Mouse (Mus musculus): ENCODE measurements around the gene Psmc5. TPM values are rescaled to one million over a fixed set of nuclear protein-coding genes. Genes with fewer than 3 reads are reported as not detected.
A peak's percentile ranks its signal among the peaks of the same experiment; 100 is the strongest.

The Psmc5 gene
- total and polyA plus RNA-seq, 2 experiments, result 37.7 to 65.2 TPM

DNA sequence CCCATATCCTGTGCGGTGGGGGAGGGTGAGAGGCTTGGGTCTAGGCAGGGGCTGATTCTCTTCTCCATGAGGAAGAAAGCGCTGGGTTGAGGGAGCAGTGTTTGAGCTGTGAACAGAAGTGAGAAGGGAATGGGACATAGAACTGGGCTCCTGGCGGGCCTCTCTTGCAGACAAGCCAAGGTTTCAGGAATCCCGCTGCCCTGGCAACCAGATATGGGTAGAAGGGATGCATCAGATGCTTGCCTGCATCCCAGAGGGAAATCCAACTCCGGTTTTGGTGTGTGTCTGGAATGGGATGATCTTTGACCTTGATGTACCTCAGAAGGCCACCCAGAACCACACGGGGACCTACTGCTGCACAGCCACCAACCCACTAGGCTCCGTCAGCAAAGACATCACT lies 30.3 kb downstream of the Psmc5 start:
- H3K27me3 ChIP-seq (ENCODE audit: control insufficient read depth, insufficient read depth, low read length), result no peaks in the 10 kb centered on the region
- no peak overlapping the region for H3K9ac ChIP-seq (ENCODE audit: low read depth, low read length)
- no peak overlapping the region for H3K27ac ChIP-seq (replicated peaks; ENCODE audit: insufficient read depth, low read depth, low read length)
- H3K36me3 ChIP-seq (ENCODE audit: control insufficient read depth, insufficient read depth, low read length), result no peaks in the 10 kb centered on the region
- no peak overlapping the region for H3K4me3 ChIP-seq (ENCODE audit: insufficient read depth, low read depth, low read length)
- TF ChIP-seq POLR2A (IDR thresholded peaks at IDR 0.05; ENCODE audit: extremely low read depth, insufficient read depth, low read length), result no peak
- no peak for TF ChIP-seq CTCF (IDR thresholded peaks at IDR 0.05; ENCODE audit: low read depth, low read length)
- H3K4me1 ChIP-seq (ENCODE audit: control insufficient read depth, insufficient read depth, low read length), result no peaks in the 10 kb centered on the region
- WGBS, result 85% methylated on average over 7 of the region's 7 CpGs
- no peaks in the 10 kb centered on the region for H3K79me2 ChIP-seq (ENCODE audit: control insufficient read depth, insufficient read depth, low read length)
- no peak for DNase-seq (ENCODE audit: extremely low read depth, low read depth, low spot score)

DNA sequence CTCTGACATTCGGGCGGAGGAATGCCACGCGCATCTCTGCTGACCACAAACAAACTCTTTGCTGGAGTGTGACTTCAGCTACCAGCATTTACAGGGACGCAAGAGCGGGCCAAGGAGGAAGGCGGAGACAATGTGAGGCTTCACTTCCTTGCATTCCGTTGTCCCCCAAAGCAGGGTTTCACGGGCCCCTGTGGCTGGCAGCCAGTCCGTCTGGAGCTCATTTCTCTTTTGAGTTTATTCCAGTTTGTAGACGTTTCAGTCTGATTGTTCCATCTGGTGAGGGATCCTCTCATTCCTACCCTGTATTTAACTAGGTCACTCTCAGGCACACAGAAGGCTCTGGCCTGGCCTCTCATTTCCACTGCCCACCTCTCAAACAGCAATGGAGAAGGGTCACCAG lies 31.0 kb downstream of the Psmc5 start:
- DNase-seq (ENCODE audit: extremely low read depth, low read depth, low spot score), result no peak
- no peak overlapping the region for H3K27ac ChIP-seq (replicated peaks; ENCODE audit: insufficient read depth, low read depth, low read length)
- no peak overlapping the region for H3K4me3 ChIP-seq (ENCODE audit: insufficient read depth, low read depth, low read length)
- WGBS, result 83% methylated on average over 11 of the region's 11 CpGs
- H3K27me3 ChIP-seq (ENCODE audit: control insufficient read depth, insufficient read depth, low read length), result no peaks in the 10 kb centered on the region
- H3K79me2 ChIP-seq (ENCODE audit: control insufficient read depth, insufficient read depth, low read length), result no peaks in the 10 kb centered on the region
- no peak overlapping the region for H3K9ac ChIP-seq (ENCODE audit: low read depth, low read length)
- no peak for TF ChIP-seq CTCF (IDR thresholded peaks at IDR 0.05; ENCODE audit: low read depth, low read length)
- no peak for TF ChIP-seq POLR2A (IDR thresholded peaks at IDR 0.05; ENCODE audit: extremely low read depth, insufficient read depth, low read length)
- no peaks in the 10 kb centered on the region for H3K36me3 ChIP-seq (ENCODE audit: control insufficient read depth, insufficient read depth, low read length)
- H3K4me1 ChIP-seq (ENCODE audit: control insufficient read depth, insufficient read depth, low read length), result no peaks in the 10 kb centered on the region

DNA sequence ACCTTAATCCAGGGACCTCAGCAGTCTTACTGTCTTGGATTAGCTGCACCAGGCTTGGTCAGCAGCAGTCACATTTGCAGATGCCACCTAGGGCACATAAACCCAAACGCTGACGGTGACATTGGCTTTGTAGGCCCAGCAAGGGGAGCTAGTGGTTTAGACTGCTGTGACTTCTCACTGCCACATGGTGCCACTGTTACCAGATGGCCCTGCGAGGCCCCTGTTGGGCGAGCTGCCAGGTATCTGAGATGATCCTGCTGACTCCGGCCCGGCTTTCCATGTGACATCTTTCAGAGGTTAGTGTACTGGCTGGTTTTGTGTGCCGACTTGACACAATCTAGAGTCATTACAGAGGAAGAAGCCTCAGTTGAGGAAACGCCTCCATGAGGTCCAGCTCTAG lies 33.4 kb downstream of the Psmc5 start:
- TF ChIP-seq POLR2A (IDR thresholded peaks at IDR 0.05; ENCODE audit: extremely low read depth, insufficient read depth, low read length), result no peak
- peak; percentile 49 for TF ChIP-seq CTCF (IDR thresholded peaks at IDR 0.05; ENCODE audit: low read depth, low read length)
- no peaks in the 10 kb centered on the region for H3K36me3 ChIP-seq (ENCODE audit: control insufficient read depth, insufficient read depth, low read length)
- peak; percentile 45 for DNase-seq (ENCODE audit: extremely low read depth, low read depth, low spot score)
- WGBS, result 28% methylated on average over 8 of the region's 8 CpGs
- no peak overlapping the region for H3K27ac ChIP-seq (replicated peaks; ENCODE audit: insufficient read depth, low read depth, low read length)
- no peak overlapping the region for H3K9ac ChIP-seq (ENCODE audit: low read depth, low read length)
- no peak overlapping the region for H3K4me3 ChIP-seq (ENCODE audit: insufficient read depth, low read depth, low read length)
- no peaks in the 10 kb centered on the region for H3K79me2 ChIP-seq (ENCODE audit: control insufficient read depth, insufficient read depth, low read length)
- H3K27me3 ChIP-seq (ENCODE audit: control insufficient read depth, insufficient read depth, low read length), result no peaks in the 10 kb centered on the region
- no peaks in the 10 kb centered on the region for H3K4me1 ChIP-seq (ENCODE audit: control insufficient read depth, insufficient read depth, low read length)

- DNase-seq (ENCODE audit: extremely low read depth, low read depth, low spot score), result no peak
- H3K4me3 ChIP-seq (ENCODE audit: insufficient read depth, low read depth, low read length), result no peak overlapping the region
- no peaks in the 10 kb centered on the region for H3K79me2 ChIP-seq (ENCODE audit: control insufficient read depth, insufficient read depth, low read length)
- H3K27ac ChIP-seq (replicated peaks; ENCODE audit: insufficient read depth, low read depth, low read length), result no peak overlapping the region
- no peaks in the 10 kb centered on the region for H3K4me1 ChIP-seq (ENCODE audit: control insufficient read depth, insufficient read depth, low read length)
- WGBS, result 95% methylated on average over 5 of the region's 5 CpGs
- H3K9ac ChIP-seq (ENCODE audit: low read depth, low read length), result no peak overlapping the region
- TF ChIP-seq POLR2A (IDR thresholded peaks at IDR 0.05; ENCODE audit: extremely low read depth, insufficient read depth, low read length), result no peak
- TF ChIP-seq CTCF (IDR thresholded peaks at IDR 0.05; ENCODE audit: low read depth, low read length), result no peak
- H3K36me3 ChIP-seq (ENCODE audit: control insufficient read depth, insufficient read depth, low read length), result no peaks in the 10 kb centered on the region
- no peaks in the 10 kb centered on the region for H3K27me3 ChIP-seq (ENCODE audit: control insufficient read depth, insufficient read depth, low read length)
Observed at GRCm38 (mm10) chr11:106290376-106290775, 34.4 kb downstream of the Psmc5 start.

DNA sequence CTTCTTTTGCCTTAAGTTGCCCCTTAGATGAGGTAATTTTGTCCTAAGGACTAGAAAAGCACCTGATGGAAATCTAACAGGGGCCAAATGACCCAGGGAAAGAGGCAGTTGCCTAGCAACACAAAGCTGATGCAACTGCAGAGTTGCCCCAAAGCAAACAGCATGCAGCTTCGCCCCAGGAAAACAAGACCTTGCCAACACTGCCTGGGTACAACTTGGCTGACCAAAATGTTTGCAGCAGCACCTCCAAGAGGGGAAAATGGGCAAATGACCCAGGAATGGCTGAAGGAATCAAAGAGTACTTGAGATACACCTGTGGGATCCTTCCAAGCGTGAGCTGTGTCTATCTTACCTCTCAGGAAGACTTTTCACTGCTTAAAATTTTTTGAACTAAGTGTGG lies 35.9 kb downstream of the Psmc5 start:
- H3K36me3 ChIP-seq (ENCODE audit: control insufficient read depth, insufficient read depth, low read length), result no peaks in the 10 kb centered on the region
- peak; percentile 75 for DNase-seq (ENCODE audit: extremely low read depth, low read depth, low spot score)
- no peaks in the 10 kb centered on the region for H3K79me2 ChIP-seq (ENCODE audit: control insufficient read depth, insufficient read depth, low read length)
- WGBS, result 62% methylated on average over 2 of the region's 2 CpGs
- no peak overlapping the region for H3K27ac ChIP-seq (replicated peaks; ENCODE audit: insufficient read depth, low read depth, low read length)
- no peak overlapping the region for H3K9ac ChIP-seq (ENCODE audit: low read depth, low read length)
- no peak for TF ChIP-seq CTCF (IDR thresholded peaks at IDR 0.05; ENCODE audit: low read depth, low read length)
- no peak for TF ChIP-seq POLR2A (IDR thresholded peaks at IDR 0.05; ENCODE audit: extremely low read depth, insufficient read depth, low read length)
- H3K4me1 ChIP-seq (ENCODE audit: control insufficient read depth, insufficient read depth, low read length), result no peaks in the 10 kb centered on the region
- no peaks in the 10 kb centered on the region for H3K27me3 ChIP-seq (ENCODE audit: control insufficient read depth, insufficient read depth, low read length)
- no peak overlapping the region for H3K4me3 ChIP-seq (ENCODE audit: insufficient read depth, low read depth, low read length)

GRCm38 (mm10) chr11:106301765-106302164 lies 45.8 kb downstream of the Psmc5 start, which contains the start of gene Gh:
Gene Gh, minus strand, starts transcription at chr11:106301865.
- no peak for DNase-seq (ENCODE audit: extremely low read depth, low read depth, low spot score)
- H3K4me3 ChIP-seq (ENCODE audit: insufficient read depth, low read depth, low read length), result no peak within 1 kb of the TSS
- no peak for TF ChIP-seq CTCF (IDR thresholded peaks at IDR 0.05; ENCODE audit: low read depth, low read length)
- no peak for TF ChIP-seq POLR2A (IDR thresholded peaks at IDR 0.05; ENCODE audit: extremely low read depth, insufficient read depth, low read length)
- H3K4me1 ChIP-seq (ENCODE audit: control insufficient read depth, insufficient read depth, low read length), result no peaks in the 10 kb centered on the region
- H3K9ac ChIP-seq (ENCODE audit: low read depth, low read length), result no peak within 1 kb of the TSS
- WGBS, result 77% methylated on average over 9 of the region's 9 CpGs
- no peaks in the 10 kb centered on the region for H3K36me3 ChIP-seq (ENCODE audit: control insufficient read depth, insufficient read depth, low read length)
- no peaks in the 10 kb centered on the region for H3K27me3 ChIP-seq (ENCODE audit: control insufficient read depth, insufficient read depth, low read length)
- H3K79me2 ChIP-seq (ENCODE audit: control insufficient read depth, insufficient read depth, low read length), result no peaks in the 10 kb centered on the region
- no peak within 1 kb of the TSS for H3K27ac ChIP-seq (replicated peaks; ENCODE audit: insufficient read depth, low read depth, low read length)
